Mouse (Mus musculus): ENCODE data around the gene Ifna9. TPM values are rescaled to one million over a fixed set of nuclear protein-coding genes. Genes with fewer than 3 reads are reported as not detected.
"Not testable (repeated sequence)": the region's sequence is repeated elsewhere in the genome, so short reads cannot be mapped to it uniquely, and the experiment has no call there.

The Ifna9 gene
- polyA plus RNA-seq (2012; rRNA removed) = not detected in 2 replicates

- WGBS = 86% methylated on average over 1 of the region's 1 CpGs
- H3K27me3 ChIP-seq (replicated peaks; ENCODE audit: control insufficient read depth, insufficient read depth, low read length) = no peaks in the 10 kb centered on the region
Measured at GRCm38 (mm10) chr4:88592285-88592684, at the start of gene Ifna9. TSS of gene Ifna9 (minus strand) at chr4:88592385.

GRCm38 (mm10) chr4:88641077-88641831 lies 49.1 kb upstream of the Ifna9 start:
- Histone ChIP-seq H3K36me3 (ENCODE audit: control insufficient read depth, insufficient read depth, low read length) (no peaks in the 10 kb centered on the region), H3K27me3 (replicated peaks; ENCODE audit: control insufficient read depth, insufficient read depth, low read length) (no peaks in the 10 kb centered on the region), H3K4me3 (ENCODE audit: insufficient read depth, low read depth, low read length) (peak overlapping the region; percentile 74), H3K27ac (ENCODE audit: insufficient read depth, low read depth, low read length) (0 out of 2 replicates have a peak overlapping the region, but pooled peaks have one; percentile 27), H3K4me1 (ENCODE audit: control insufficient read depth, insufficient read depth, low read length) (no peaks in the 10 kb centered on the region)
- peak; percentile 95 for DNase-seq
- WGBS = 9% methylated on average over 11 of the region's 11 CpGs
- peak; percentile 85 for TF ChIP-seq CTCF (conservative IDR thresholded peaks at IDR 0.05; ENCODE audit: insufficient read depth, insufficient read length, low read depth, low read length)
- no peak for TF ChIP-seq POLR2A (IDR thresholded peaks at IDR 0.05; ENCODE audit: low read depth, low read length)

More at GRCm38 (mm10) chr4:88592285-88592684, at the start of gene Ifna9:
- Histone ChIP-seq H3K4me3 (ENCODE audit: insufficient read depth, low read depth, low read length) (no peak within 1 kb of the TSS), H3K36me3 (ENCODE audit: control insufficient read depth, insufficient read depth, low read length) (no peaks in the 10 kb centered on the region), H3K4me1 (ENCODE audit: control insufficient read depth, insufficient read depth, low read length) (no peaks in the 10 kb centered on the region), H3K27ac (ENCODE audit: insufficient read depth, low read depth, low read length) (no peak within 1 kb of the TSS)
- DNase-seq = no peak
- TF ChIP-seq POLR2A (IDR thresholded peaks at IDR 0.05; ENCODE audit: low read depth, low read length) (no peak), CTCF (conservative IDR thresholded peaks at IDR 0.05; ENCODE audit: insufficient read depth, insufficient read length, low read depth, low read length) (no peak)

GRCm38 (mm10) chr4:88640704-88641076 lies 48.5 kb upstream of the Ifna9 start:
- H3K4me1 ChIP-seq (ENCODE audit: control insufficient read depth, insufficient read depth, low read length) = no peaks in the 10 kb centered on the region
- H3K36me3 ChIP-seq (ENCODE audit: control insufficient read depth, insufficient read depth, low read length) = no peaks in the 10 kb centered on the region
- 20% methylated on average over 8 of the region's 8 CpGs for WGBS
- H3K4me3 ChIP-seq (ENCODE audit: insufficient read depth, low read depth, low read length) = peak overlapping the region; percentile 74
- H3K27ac ChIP-seq (ENCODE audit: insufficient read depth, low read depth, low read length) = peak overlapping the region; percentile 27; the same call in 1 of the 2 replicates
- TF ChIP-seq POLR2A (IDR thresholded peaks at IDR 0.05; ENCODE audit: low read depth, low read length) (no peak), CTCF (conservative IDR thresholded peaks at IDR 0.05; ENCODE audit: insufficient read depth, insufficient read length, low read depth, low read length) (no peak)
- DNase-seq = no peak
- H3K27me3 ChIP-seq (replicated peaks; ENCODE audit: control insufficient read depth, insufficient read depth, low read length) = no peaks in the 10 kb centered on the region

GRCm38 (mm10) chr4:88634311-88634710 lies 42.1 kb upstream of the Ifna9 start, which contains the start of gene C87499:
TSS of gene C87499 (minus strand) at chr4:88634411.
- DNase-seq = no peak
- Histone ChIP-seq H3K4me1 (ENCODE audit: control insufficient read depth, insufficient read depth, low read length) (no peaks in the 10 kb centered on the region), H3K27me3 (replicated peaks; ENCODE audit: control insufficient read depth, insufficient read depth, low read length) (no peaks in the 10 kb centered on the region), H3K27ac (ENCODE audit: insufficient read depth, low read depth, low read length) (no peak within 1 kb of the TSS), H3K4me3 (ENCODE audit: insufficient read depth, low read depth, low read length) (no peak within 1 kb of the TSS), H3K36me3 (ENCODE audit: control insufficient read depth, insufficient read depth, low read length) (no peaks in the 10 kb centered on the region)
- WGBS = 80% methylated on average over 4 of the region's 4 CpGs
- no peak for TF ChIP-seq CTCF (conservative IDR thresholded peaks at IDR 0.05; ENCODE audit: insufficient read depth, insufficient read length, low read depth, low read length)
- TF ChIP-seq POLR2A (IDR thresholded peaks at IDR 0.05; ENCODE audit: low read depth, low read length) = no peak

GRCm38 (mm10) chr4:88603276-88603675 lies 11.1 kb upstream of the Ifna9 start, which contains the start of gene Ifna12:
TSS of gene Ifna12 (minus strand) at chr4:88603376.
- TF ChIP-seq CTCF (conservative IDR thresholded peaks at IDR 0.05; ENCODE audit: insufficient read depth, insufficient read length, low read depth, low read length) (no peak), POLR2A (IDR thresholded peaks at IDR 0.05; ENCODE audit: low read depth, low read length) (no peak)
- Histone ChIP-seq H3K4me3 (ENCODE audit: insufficient read depth, low read depth, low read length) (no peak within 1 kb of the TSS), H3K36me3 (ENCODE audit: control insufficient read depth, insufficient read depth, low read length) (no peaks in the 10 kb centered on the region), H3K27me3 (replicated peaks; ENCODE audit: control insufficient read depth, insufficient read depth, low read length) (no peaks in the 10 kb centered on the region; the same call in 1 of the 2 replicates), H3K4me1 (ENCODE audit: control insufficient read depth, insufficient read depth, low read length) (peaks cover 3% of the 10 kb centered on the region; the same call in 1 of the 2 replicates), H3K27ac (ENCODE audit: insufficient read depth, low read depth, low read length) (no peak within 1 kb of the TSS)
- DNase-seq = no peak

GRCm38 (mm10) chr4:88571698-88572097 lies 20.5 kb downstream of the Ifna9 start, which contains the start of gene Ifna14:
TSS of gene Ifna14 (minus strand) at chr4:88571798.
- DNase-seq = no peak
- TF ChIP-seq CTCF (conservative IDR thresholded peaks at IDR 0.05; ENCODE audit: insufficient read depth, insufficient read length, low read depth, low read length) (no peak), POLR2A (IDR thresholded peaks at IDR 0.05; ENCODE audit: low read depth, low read length) (no peak)

GRCm38 (mm10) chr4:88561791-88562190 lies 30.4 kb downstream of the Ifna9 start:
- Histone ChIP-seq H3K27ac (ENCODE audit: insufficient read depth, low read depth, low read length) (no peak overlapping the region), H3K4me1 (ENCODE audit: control insufficient read depth, insufficient read depth, low read length) (no peaks in the 10 kb centered on the region), H3K27me3 (replicated peaks; ENCODE audit: control insufficient read depth, insufficient read depth, low read length) (no peaks in the 10 kb centered on the region), H3K4me3 (ENCODE audit: insufficient read depth, low read depth, low read length) (no peak overlapping the region), H3K36me3 (ENCODE audit: control insufficient read depth, insufficient read depth, low read length) (no peaks in the 10 kb centered on the region)
- DNase-seq = no peak
- no peak for TF ChIP-seq POLR2A (IDR thresholded peaks at IDR 0.05; ENCODE audit: low read depth, low read length)
- TF ChIP-seq CTCF (conservative IDR thresholded peaks at IDR 0.05; ENCODE audit: insufficient read depth, insufficient read length, low read depth, low read length) = no peak
- WGBS = 100% methylated on average over 1 of the region's 1 CpGs

More at GRCm38 (mm10) chr4:88571698-88572097, 20.5 kb downstream of the Ifna9 start, which contains the start of gene Ifna14:
- H3K27ac ChIP-seq (ENCODE audit: insufficient read depth, low read depth, low read length) = no peak within 1 kb of the TSS
- no peak within 1 kb of the TSS for H3K4me3 ChIP-seq (ENCODE audit: insufficient read depth, low read depth, low read length)
- H3K4me1 ChIP-seq (ENCODE audit: control insufficient read depth, insufficient read depth, low read length) = no peaks in the 10 kb centered on the region
- no peaks in the 10 kb centered on the region for H3K36me3 ChIP-seq (ENCODE audit: control insufficient read depth, insufficient read depth, low read length)
- 79% methylated on average over 1 of the region's 1 CpGs for WGBS
- H3K27me3 ChIP-seq (replicated peaks; ENCODE audit: control insufficient read depth, insufficient read depth, low read length) = no peaks in the 10 kb centered on the region

- H3K36me3 ChIP-seq (ENCODE audit: control insufficient read depth, insufficient read depth, low read length); DNase-seq; H3K27me3 ChIP-seq (replicated peaks; ENCODE audit: control insufficient read depth, insufficient read depth, low read length); H3K27ac ChIP-seq (ENCODE audit: insufficient read depth, low read depth, low read length); H3K4me1 ChIP-seq (ENCODE audit: control insufficient read depth, insufficient read depth, low read length); H3K4me3 ChIP-seq (ENCODE audit: insufficient read depth, low read depth, low read length): not testable (repeated sequence)
Measured at GRCm38 (mm10) chr4:88558145-88558544, 34.0 kb downstream of the Ifna9 start, which contains the start of gene Ifna15. TSS of gene Ifna15 (minus strand) at chr4:88558245.
